Mouse (Mus musculus) heart, embryonic 15.5 days (tissue): ENCODE measurements around the gene Aen. TPM values are rescaled to one million over a fixed set of nuclear protein-coding genes. Genes with fewer than 3 reads are reported as not detected.

Source experiments
- ATAC-seq: fragments of 200-750 bp; cut with Nextera tagmentation; replicated peaks from 2 replicates; pipeline ENCODE4 v1.8.0; 2017; ENCODE audit warnings: low read depth, moderate TSS enrichment; ENCODE audit not compliant: insufficient number of reproducible peaks, insufficient read depth, low FRiP score
- H3K27ac ChIP-seq: fragments of 300-500 bp; sonication (generic); 2 replicates; pipeline ENCODE4 v1.5.1; 2015; ENCODE audit warnings: mild to moderate bottlenecking, inconsistent platforms
- H3K27me3 ChIP-seq: fragments of 300-500 bp; sonication (generic); 2 replicates; pipeline ENCODE4 v1.6.1; 2015; ENCODE audit warnings: inconsistent platforms
- H3K36me3 ChIP-seq: fragments of 300-500 bp; sonication (generic); 2 replicates; pipeline ENCODE4 v1.6.1; 2015; ENCODE audit warnings: mild to moderate bottlenecking, inconsistent platforms
- H3K4me1 ChIP-seq: fragments of 300-500 bp; sonication (generic); replicated peaks from 2 replicates; pipeline ENCODE4 v1.6.1; 2015; ENCODE audit warnings: inconsistent platforms
- H3K4me2 ChIP-seq: fragments of 300-500 bp; sonication (generic); 2 replicates; pipeline ENCODE4 v1.6.1; 2015; ENCODE audit warnings: inconsistent platforms, mild to moderate bottlenecking, moderate library complexity
- H3K4me3 ChIP-seq: fragments of 300-500 bp; sonication (generic); 2 replicates; pipeline ENCODE4 v1.5.1; 2015; ENCODE audit warnings: mild to moderate bottlenecking, inconsistent platforms
- H3K9ac ChIP-seq: fragments of 300-500 bp; sonication (generic); 2 replicates; pipeline ENCODE4 v1.6.1; 2015; ENCODE audit warnings: mild to moderate bottlenecking, inconsistent platforms
- H3K9me3 ChIP-seq: fragments of 300-500 bp; sonication (generic); replicated peaks from 2 replicates; pipeline ENCODE4 v1.6.1; 2016; ENCODE audit warnings: inconsistent platforms
- WGBS: fragments of 180-500 bp; shearing (Covaris S2); methylation state at CpG from one replicate; pipeline ENCODE4 v1.1.7; 2015; ENCODE audit warnings: mixed read lengths; 5-methylcytosine and 5-hydroxymethylcytosine counted together
- polyA plus RNA-seq: library from polyadenylated mRNA; unstranded; fragments of >200 nt; fragmentation: Nextera tagmentation; extraction: Ambion mirVana; gene quantifications from 2 replicates; pipeline ENCODE4 v1.2.1, GENCODE M21; 2015

The Aen gene
- polyA plus RNA-seq, 1 experiment from 2014 or later, result 26.8 TPM

- Histone ChIP-seq H3K4me2 (no peak overlapping the region), H3K4me3 (no peak overlapping the region), H3K4me1 (no peaks in the 10 kb centered on the region), H3K27ac (no peak overlapping the region), H3K36me3 (no peaks in the 10 kb centered on the region), H3K9me3 (no peaks in the 10 kb centered on the region), H3K9ac (no peak overlapping the region), H3K27me3 (no peaks in the 10 kb centered on the region)
- 55% methylated on average over 5 of the region's 5 CpGs for WGBS
- no peak for ATAC-seq
Measured at GRCm38 (mm10) chr7:78872831-78873230, 22.8 kb upstream of the Aen start.

- peak overlapping the region; percentile 33; the same call in 1 of the 2 replicates for H3K4me2 ChIP-seq
- H3K9me3 ChIP-seq, result no peaks in the 10 kb centered on the region
- no peaks in the 10 kb centered on the region for H3K36me3 ChIP-seq
- H3K4me1 ChIP-seq, result peaks cover 9% of the 10 kb centered on the region
- 27% methylated on average over 14 of the region's 16 CpGs for WGBS
- no peak for ATAC-seq
- peaks cover 75% of the 10 kb centered on the region for H3K27me3 ChIP-seq
- no peak overlapping the region for H3K27ac ChIP-seq
- no peak overlapping the region for H3K9ac ChIP-seq
- H3K4me3 ChIP-seq, result peak overlapping the region; percentile 27; the same call in 1 of the 2 replicates
Measured at GRCm38 (mm10) chr7:78881607-78882468, 13.8 kb upstream of the Aen start.

GRCm38 (mm10) chr7:78882469-78882837 lies 13.2 kb upstream of the Aen start:
- H3K27ac ChIP-seq, result no peak overlapping the region
- no peak overlapping the region for H3K9ac ChIP-seq
- WGBS, result 4% methylated on average over 23 of the region's 23 CpGs
- H3K9me3 ChIP-seq, result no peaks in the 10 kb centered on the region
- H3K4me3 ChIP-seq, result peak overlapping the region; percentile 27; the same call in 1 of the 2 replicates
- H3K4me2 ChIP-seq, result peak overlapping the region; percentile 33; the same call in 1 of the 2 replicates
- peaks cover 81% of the 10 kb centered on the region for H3K27me3 ChIP-seq
- no peak for ATAC-seq
- H3K4me1 ChIP-seq, result peaks cover 9% of the 10 kb centered on the region
- H3K36me3 ChIP-seq, result no peaks in the 10 kb centered on the region

- H3K4me3 ChIP-seq, result no peak overlapping the region
- no peak overlapping the region for H3K27ac ChIP-seq
- no peak for ATAC-seq
- H3K9ac ChIP-seq, result no peak overlapping the region
- 2% methylated on average over 34 of the region's 34 CpGs for WGBS
- H3K36me3 ChIP-seq, result no peaks in the 10 kb centered on the region
- peaks cover 9% of the 10 kb centered on the region for H3K4me1 ChIP-seq
- no peak overlapping the region for H3K4me2 ChIP-seq
- H3K9me3 ChIP-seq, result no peaks in the 10 kb centered on the region
- peaks cover 89% of the 10 kb centered on the region for H3K27me3 ChIP-seq
Measured at GRCm38 (mm10) chr7:78883016-78883725, 12.5 kb upstream of the Aen start.

- H3K27ac ChIP-seq, result no peak overlapping the region
- peaks cover 94% of the 10 kb centered on the region for H3K27me3 ChIP-seq
- no peaks in the 10 kb centered on the region for H3K36me3 ChIP-seq
- no peak overlapping the region for H3K9ac ChIP-seq
- no peak for ATAC-seq
- no peaks in the 10 kb centered on the region for H3K9me3 ChIP-seq
- H3K4me1 ChIP-seq, result peaks cover 9% of the 10 kb centered on the region
- WGBS, result 14% methylated on average over 7 of the region's 8 CpGs
- no peak overlapping the region for H3K4me2 ChIP-seq
- H3K4me3 ChIP-seq, result no peak overlapping the region
Measured at GRCm38 (mm10) chr7:78883726-78884060, 12.0 kb upstream of the Aen start.

- no peak for ATAC-seq
- Histone ChIP-seq H3K9ac (no peak overlapping the region), H3K4me2 (no peak overlapping the region), H3K27me3 (peaks cover 91% of the 10 kb centered on the region), H3K27ac (no peak overlapping the region), H3K36me3 (no peaks in the 10 kb centered on the region), H3K4me1 (peaks cover 9% of the 10 kb centered on the region), H3K9me3 (no peaks in the 10 kb centered on the region), H3K4me3 (no peak overlapping the region)
- 11% methylated on average over 6 of the region's 6 CpGs for WGBS
Measured at GRCm38 (mm10) chr7:78884139-78884538, 11.5 kb upstream of the Aen start.

- H3K27me3 ChIP-seq, result peaks cover 89% of the 10 kb centered on the region
- H3K9ac ChIP-seq, result no peak overlapping the region
- no peak overlapping the region for H3K4me2 ChIP-seq
- H3K36me3 ChIP-seq, result no peaks in the 10 kb centered on the region
- H3K9me3 ChIP-seq, result no peaks in the 10 kb centered on the region
- no peak overlapping the region for H3K4me3 ChIP-seq
- 77% methylated on average over 5 of the region's 5 CpGs for WGBS
- no peak for ATAC-seq
- H3K27ac ChIP-seq, result no peak overlapping the region
- peaks cover 9% of the 10 kb centered on the region for H3K4me1 ChIP-seq
Measured at GRCm38 (mm10) chr7:78885404-78885803, 10.2 kb upstream of the Aen start.

GRCm38 (mm10) chr7:78886496-78886895 lies 9.2 kb upstream of the Aen start:
- H3K9ac ChIP-seq, result no peak overlapping the region
- WGBS, result 71% methylated on average over 4 of the region's 4 CpGs
- peaks cover 82% of the 10 kb centered on the region for H3K27me3 ChIP-seq
- no peak for ATAC-seq
- H3K9me3 ChIP-seq, result no peaks in the 10 kb centered on the region
- no peaks in the 10 kb centered on the region for H3K36me3 ChIP-seq
- H3K4me3 ChIP-seq, result no peak overlapping the region
- H3K4me2 ChIP-seq, result no peak overlapping the region
- H3K4me1 ChIP-seq, result peaks cover 9% of the 10 kb centered on the region
- H3K27ac ChIP-seq, result no peak overlapping the region

GRCm38 (mm10) chr7:78887431-78887842 lies 8.2 kb upstream of the Aen start:
- H3K27ac ChIP-seq, result no peak overlapping the region
- no peak for ATAC-seq
- no peak overlapping the region for H3K9ac ChIP-seq
- WGBS, result 65% methylated on average over 9 of the region's 9 CpGs
- no peaks in the 10 kb centered on the region for H3K36me3 ChIP-seq
- no peak overlapping the region for H3K4me3 ChIP-seq
- H3K9me3 ChIP-seq, result no peaks in the 10 kb centered on the region
- peaks cover 75% of the 10 kb centered on the region for H3K27me3 ChIP-seq
- no peak overlapping the region for H3K4me2 ChIP-seq
- peaks cover 8% of the 10 kb centered on the region for H3K4me1 ChIP-seq

- H3K27ac ChIP-seq, result no peak overlapping the region
- peaks cover 45% of the 10 kb centered on the region for H3K27me3 ChIP-seq
- no peak for ATAC-seq
- no peak overlapping the region for H3K4me2 ChIP-seq
- no peak overlapping the region for H3K9ac ChIP-seq
- H3K4me3 ChIP-seq, result no peak overlapping the region
- 2% methylated on average over 16 of the region's 16 CpGs for WGBS
- H3K36me3 ChIP-seq, result no peaks in the 10 kb centered on the region
- no peaks in the 10 kb centered on the region for H3K9me3 ChIP-seq
- H3K4me1 ChIP-seq, result peaks cover 3% of the 10 kb centered on the region
Measured at GRCm38 (mm10) chr7:78890641-78891040, 5.0 kb upstream of the Aen start.

- Histone ChIP-seq H3K4me2 (no peak overlapping the region), H3K36me3 (no peaks in the 10 kb centered on the region; the same call in 1 of the 2 replicates), H3K4me3 (no peak overlapping the region), H3K9me3 (no peaks in the 10 kb centered on the region), H3K9ac (no peak overlapping the region), H3K4me1 (peaks cover 18% of the 10 kb centered on the region), H3K27me3 (peaks cover 13% of the 10 kb centered on the region), H3K27ac (no peak overlapping the region)
- WGBS, result 68% methylated on average over 10 of the region's 10 CpGs
- no peak for ATAC-seq
Measured at GRCm38 (mm10) chr7:78893917-78894316, 1.7 kb upstream of the Aen start.
